In the genomic region with DNA sequence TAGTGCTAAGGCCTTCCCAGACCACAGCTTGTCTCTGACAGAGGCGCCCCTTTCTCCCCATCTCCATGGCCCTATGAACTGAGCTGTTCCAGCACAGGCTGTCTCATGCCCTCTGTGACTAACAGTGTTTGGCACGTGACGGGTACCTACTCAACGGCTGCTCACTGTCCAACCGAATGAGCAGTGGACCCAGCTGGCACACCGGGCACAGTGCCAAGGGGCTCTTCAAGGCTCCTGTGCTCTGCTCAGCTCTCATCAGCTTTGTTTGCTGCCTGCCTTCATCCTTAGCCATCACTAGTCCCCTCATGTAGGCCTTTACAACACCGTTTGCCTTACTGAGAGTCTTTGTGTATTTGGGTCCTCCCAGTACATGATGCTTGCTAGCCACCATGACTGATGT, we compare ENCODE assay signal across 8 mouse cellular contexts. TPM values are rescaled to one million over a fixed set of nuclear protein-coding genes. Genes with fewer than 3 reads are reported as not detected.
A peak's percentile ranks its signal among the peaks of the same experiment; 100 is the strongest.
DNase-seq lines count a peak whose midpoint lies in the region; ATAC-seq and TF ChIP-seq lines count a peak whose summit lies in the region.

No protein-coding gene starts in this region.

- H3K27ac ChIP-seq in intestine, postnatal 0 days (ENCODE audit: low read depth, low read length), result no peak overlapping the region

- no peak overlapping the region for H3K4me3 ChIP-seq in intestine, postnatal 0 days (ENCODE audit: low read depth, low read length)

- peaks cover 42% of the 10 kb centered on the region for H3K36me3 ChIP-seq in intestine, postnatal 0 days (ENCODE audit: control insufficient read depth, insufficient read depth)

- no peak for ATAC-seq in intestine, postnatal 0 days
- ATAC-seq in CD4-positive, CD25-positive, alpha-beta regulatory T cell, adult 4 months, result no peak

- peak; percentile 33 for DNase-seq in retina, adult 2 months (ENCODE audit: low read depth, low spot score)
- no peak for DNase-seq in retina, embryonic 14.5 days (ENCODE audit: low spot score)
- peak; percentile 83 for DNase-seq in cerebellum, adult 9-10 months
- peak; percentile 68 to 69 for DNase-seq in layer of hippocampus, postnatal 10 days (ENCODE audit: low spot score in 2 of 2)
- DNase-seq in right cerebral cortex, postnatal 25 days, result peak; percentile 42
- DNase-seq in natural killer cell, adult 2 months (ENCODE audit: low spot score in 2 of 2), result no peak

- H3K4me2 ChIP-seq in intestine, postnatal 0 days (replicated peaks; ENCODE audit: low read depth), result no peak overlapping the region

- peaks cover 3% of the 10 kb centered on the region; the same call in 1 of the 2 replicates for H3K4me1 ChIP-seq in intestine, postnatal 0 days (replicated peaks; ENCODE audit: control insufficient read depth, insufficient read depth, low read length)

- H3K9me3 ChIP-seq in intestine, postnatal 0 days (ENCODE audit: control insufficient read depth), result no peaks in the 10 kb centered on the region

- WGBS in intestine, postnatal 0 days, result 68% methylated on average over 7 of the region's 7 CpGs

- no peaks in the 10 kb centered on the region for H3K27me3 ChIP-seq in intestine, postnatal 0 days (replicated peaks; ENCODE audit: control insufficient read depth, insufficient read depth, low read length)

- TF ChIP-seq CTCF in intestine, postnatal 0 days (IDR thresholded peaks at IDR 0.05; ENCODE audit: low read depth), result no peak

- no peak overlapping the region for H3K9ac ChIP-seq in intestine, postnatal 0 days (ENCODE audit: low read depth, low read length)

RNA-seq across cellular contexts. Expression of a gene that starts 27.5 kb away (rescaled TPM):
- 1 to 10 TPM; 3.0 to 3.3 TPM for total RNA-seq in layer of hippocampus, postnatal 10 days (2021)
- polyA plus RNA-seq in intestine, postnatal 0 days (2015; fragmentation: Nextera tagmentation; extraction: Ambion mirVana), result 78.2 and 81.3 TPM in 2 replicates
- 10 to 100 TPM in 1 of 2 experiments, 1 to 10 TPM in 1; 9.2 to 13.8 TPM for polyA plus RNA-seq in CD4-positive, CD25-positive, alpha-beta regulatory T cell, adult 4 months (2017; shearing (Covaris generic))

Comparison
In these comparisons a context has a peak if more than half of its experiments do, and no peak if none do; other contexts are left out.
1. DNase-seq: peak in retina, adult 2 months (single experiment), cerebellum, adult 9-10 months (single experiment), layer of hippocampus, postnatal 10 days (2 of 2) and right cerebral cortex, postnatal 25 days (single experiment); none in retina, embryonic 14.5 days (single experiment) and natural killer cell, adult 2 months (0 of 2).